Mouse (Mus musculus): ENCODE data around the gene Fus. TPM values are rescaled to one million over a fixed set of nuclear protein-coding genes. Genes with fewer than 3 reads are reported as not detected.

Fus gene
- polyA plus RNA-seq, 1 experiment: 763 TPM

GRCm38 (mm10) chr7:127966371-127966918 is 812 bp upstream of the Fus start:
- TF ChIP-seq POLR2A (IDR thresholded peaks at IDR 0.05; ENCODE audit: borderline replicate concordance, control insufficient read depth, low read depth, low read length) (no peak), CTCF (IDR thresholded peaks at IDR 0.05; ENCODE audit: control insufficient read depth, insufficient read depth, low read length) (no peak)
- 17% methylated on average over 10 of the region's 10 CpGs for WGBS

GRCm38 (mm10) chr7:127967922-127968828 is 918 bp downstream of the Fus start:
- peak overlapping the region; percentile 97 for H3K27ac ChIP-seq (ENCODE audit: control insufficient read depth, insufficient read depth, low read depth, low read length, poor library complexity)
- peak overlapping the region; percentile 100 for H3K4me3 ChIP-seq (replicated peaks; ENCODE audit: control insufficient read depth, low read depth, low read length)
- peaks cover 2% of the 10 kb centered on the region for H3K4me1 ChIP-seq (ENCODE audit: control insufficient read depth, insufficient read depth, low read length)
- TF ChIP-seq CTCF (IDR thresholded peaks at IDR 0.05; ENCODE audit: control insufficient read depth, insufficient read depth, low read length) (no peak), POLR2A (IDR thresholded peaks at IDR 0.05; ENCODE audit: borderline replicate concordance, control insufficient read depth, low read depth, low read length) (no peak)
- WGBS: 1% methylated on average over 42 of the region's 42 CpGs

More at GRCm38 (mm10) chr7:127966371-127966918, 812 bp upstream of the Fus start:
- Histone ChIP-seq H3K4me1 (ENCODE audit: control insufficient read depth, insufficient read depth, low read length) (peaks cover 2% of the 10 kb centered on the region), H3K4me3 (replicated peaks; ENCODE audit: control insufficient read depth, low read depth, low read length) (peak overlapping the region; percentile 96), H3K27ac (ENCODE audit: control insufficient read depth, insufficient read depth, low read depth, low read length, poor library complexity) (peak overlapping the region; percentile 97)

- TF ChIP-seq CTCF (IDR thresholded peaks at IDR 0.05; ENCODE audit: control insufficient read depth, insufficient read depth, low read length) (no peak), POLR2A (IDR thresholded peaks at IDR 0.05; ENCODE audit: borderline replicate concordance, control insufficient read depth, low read depth, low read length) (no peak)
- Histone ChIP-seq H3K27ac (ENCODE audit: control insufficient read depth, insufficient read depth, low read depth, low read length, poor library complexity) (no peak overlapping the region), H3K4me3 (replicated peaks; ENCODE audit: control insufficient read depth, low read depth, low read length) (no peak overlapping the region), H3K4me1 (ENCODE audit: control insufficient read depth, insufficient read depth, low read length) (no peaks in the 10 kb centered on the region)
- WGBS: 91% methylated on average over 2 of the region's 2 CpGs
Observed at GRCm38 (mm10) chr7:127974413-127974930, 7.2 kb downstream of the Fus start.

GRCm38 (mm10) chr7:127978856-127979255 is 11.6 kb downstream of the Fus start:
- Histone ChIP-seq H3K27ac (ENCODE audit: control insufficient read depth, insufficient read depth, low read depth, low read length, poor library complexity) (no peak overlapping the region), H3K4me1 (ENCODE audit: control insufficient read depth, insufficient read depth, low read length) (no peaks in the 10 kb centered on the region), H3K4me3 (replicated peaks; ENCODE audit: control insufficient read depth, low read depth, low read length) (no peak overlapping the region)
- WGBS: 100% methylated on average over 2 of the region's 2 CpGs
- TF ChIP-seq CTCF (IDR thresholded peaks at IDR 0.05; ENCODE audit: control insufficient read depth, insufficient read depth, low read length) (no peak), POLR2A (IDR thresholded peaks at IDR 0.05; ENCODE audit: borderline replicate concordance, control insufficient read depth, low read depth, low read length) (no peak)

GRCm38 (mm10) chr7:127980606-127981005 is 13.3 kb downstream of the Fus start:
- Histone ChIP-seq H3K4me1 (ENCODE audit: control insufficient read depth, insufficient read depth, low read length) (no peaks in the 10 kb centered on the region), H3K27ac (ENCODE audit: control insufficient read depth, insufficient read depth, low read depth, low read length, poor library complexity) (no peak overlapping the region), H3K4me3 (replicated peaks; ENCODE audit: control insufficient read depth, low read depth, low read length) (no peak overlapping the region)
- TF ChIP-seq POLR2A (IDR thresholded peaks at IDR 0.05; ENCODE audit: borderline replicate concordance, control insufficient read depth, low read depth, low read length) (no peak), CTCF (IDR thresholded peaks at IDR 0.05; ENCODE audit: control insufficient read depth, insufficient read depth, low read length) (no peak)
- WGBS: 89% methylated on average over 3 of the region's 3 CpGs

- Histone ChIP-seq H3K4me1 (ENCODE audit: control insufficient read depth, insufficient read depth, low read length) (peaks cover 2% of the 10 kb centered on the region), H3K27ac (ENCODE audit: control insufficient read depth, insufficient read depth, low read depth, low read length, poor library complexity) (no peak overlapping the region), H3K4me3 (replicated peaks; ENCODE audit: control insufficient read depth, low read depth, low read length) (no peak overlapping the region)
- 94% methylated on average over 1 of the region's 1 CpGs for WGBS
- no peak for TF ChIP-seq POLR2A (IDR thresholded peaks at IDR 0.05; ENCODE audit: borderline replicate concordance, control insufficient read depth, low read depth, low read length)
- no peak for TF ChIP-seq CTCF (IDR thresholded peaks at IDR 0.05; ENCODE audit: control insufficient read depth, insufficient read depth, low read length)
Observed at GRCm38 (mm10) chr7:127988904-127989303, 21.6 kb downstream of the Fus start.

GRCm38 (mm10) chr7:127991643-127992487 is 24.6 kb downstream of the Fus start:
- no peak overlapping the region for H3K4me3 ChIP-seq (replicated peaks; ENCODE audit: control insufficient read depth, low read depth, low read length)
- WGBS: 48% methylated on average over 6 of the region's 6 CpGs
- TF ChIP-seq POLR2A (IDR thresholded peaks at IDR 0.05; ENCODE audit: borderline replicate concordance, control insufficient read depth, low read depth, low read length): no peak
- TF ChIP-seq CTCF (IDR thresholded peaks at IDR 0.05; ENCODE audit: control insufficient read depth, insufficient read depth, low read length): peak; percentile 53
- no peak overlapping the region for H3K27ac ChIP-seq (ENCODE audit: control insufficient read depth, insufficient read depth, low read depth, low read length, poor library complexity)
- peaks cover 2% of the 10 kb centered on the region for H3K4me1 ChIP-seq (ENCODE audit: control insufficient read depth, insufficient read depth, low read length)
